Mouse (Mus musculus) telencephalon, adult 2 months (tissue): ENCODE measurements around the gene 1700034J05Rik.

Source experiments
- DNase-seq: peaks from one replicate; pipeline ENCODE4 v3.0.0-alpha.2; 2011; ENCODE audit warnings: low read depth, low spot score

1700034J05Rik gene

DNA sequence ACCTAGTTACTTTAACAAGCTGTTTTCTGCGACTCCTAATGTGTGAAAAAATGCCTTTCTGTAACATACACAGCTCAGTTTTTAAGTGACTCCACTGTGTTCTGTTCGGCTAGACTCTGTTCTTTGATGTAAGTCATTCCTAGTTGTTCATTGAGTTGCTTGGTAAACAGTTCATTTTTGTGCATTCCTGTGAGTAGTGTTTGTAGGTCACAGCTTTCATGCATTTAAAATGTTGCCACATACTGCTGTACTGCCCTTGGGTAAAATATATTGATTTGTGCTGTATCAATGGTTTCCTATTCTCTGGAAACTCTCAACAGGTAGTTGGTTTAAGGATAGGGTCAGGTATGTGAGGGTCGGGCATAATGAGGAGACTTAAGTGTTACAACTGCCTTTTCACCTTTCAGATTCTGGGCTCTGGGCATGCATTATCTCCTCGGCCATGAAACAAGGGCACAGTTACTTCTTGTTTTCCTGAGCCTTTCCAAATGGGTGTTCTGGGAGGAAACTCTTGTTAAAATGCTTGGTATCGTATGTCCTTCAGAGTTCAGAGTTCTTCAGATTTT lies 27.7 kb downstream of the 1700034J05Rik start:
- DNase-seq, result no peak

DNA sequence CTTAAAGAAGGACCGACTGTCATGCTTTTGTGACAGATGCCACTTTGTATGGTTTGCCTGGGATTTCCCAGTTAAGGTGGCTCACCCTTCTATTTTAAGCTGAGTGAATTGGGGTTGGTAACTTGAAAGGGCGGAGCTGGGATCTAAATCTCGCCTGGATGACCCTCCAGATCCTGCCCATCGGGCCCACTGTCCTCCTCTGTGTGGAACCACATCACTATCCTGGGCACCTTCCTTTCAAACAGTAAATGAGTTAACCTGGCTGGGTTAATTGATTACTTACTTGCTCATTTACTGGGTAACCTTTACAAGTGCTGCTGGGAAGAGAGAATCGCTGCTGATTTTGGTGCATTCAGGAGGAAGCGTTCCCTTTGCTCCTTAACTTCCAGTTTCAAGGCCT lies 35.9 kb downstream of the 1700034J05Rik start:
- DNase-seq, result no peak

DNA sequence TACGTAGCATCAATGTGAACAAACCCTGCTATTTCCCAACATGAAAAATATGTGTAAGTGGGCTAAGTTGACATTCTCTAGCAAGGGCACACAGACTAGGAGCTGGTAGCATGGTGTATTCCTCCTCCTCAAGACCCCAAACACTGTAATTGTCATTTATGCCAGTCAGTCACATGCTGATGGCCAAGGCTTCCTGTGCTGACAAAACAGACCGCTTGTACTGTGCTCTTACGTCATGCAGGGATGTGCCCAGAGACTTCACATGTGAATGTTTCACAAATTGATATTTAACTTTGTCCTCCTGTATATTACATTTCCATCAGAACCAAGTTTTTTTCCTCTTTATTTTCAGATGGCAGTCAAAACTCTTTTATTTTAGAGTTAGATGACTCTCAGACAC lies 36.8 kb downstream of the 1700034J05Rik start:
- DNase-seq, result no peak

DNA sequence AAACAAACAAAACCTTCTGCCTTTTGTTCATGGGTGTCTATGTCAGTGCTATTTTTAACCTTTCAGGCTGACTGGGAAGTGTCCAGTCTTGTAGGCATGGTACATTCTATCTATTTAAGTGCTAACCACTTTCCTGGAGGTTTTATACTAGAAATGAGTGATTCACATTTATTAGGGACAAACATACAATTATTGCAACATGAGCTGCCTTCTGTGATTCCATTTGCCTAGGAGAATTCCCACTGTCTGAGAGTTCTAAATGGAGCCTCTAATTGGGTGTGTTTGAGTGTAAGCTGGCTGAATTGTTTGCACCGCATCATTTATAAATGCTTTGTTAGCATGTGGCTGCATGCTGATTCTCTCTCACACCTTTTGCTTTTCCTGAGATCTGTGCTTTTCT lies 38.4 kb downstream of the 1700034J05Rik start:
- DNase-seq, result no peak

DNA sequence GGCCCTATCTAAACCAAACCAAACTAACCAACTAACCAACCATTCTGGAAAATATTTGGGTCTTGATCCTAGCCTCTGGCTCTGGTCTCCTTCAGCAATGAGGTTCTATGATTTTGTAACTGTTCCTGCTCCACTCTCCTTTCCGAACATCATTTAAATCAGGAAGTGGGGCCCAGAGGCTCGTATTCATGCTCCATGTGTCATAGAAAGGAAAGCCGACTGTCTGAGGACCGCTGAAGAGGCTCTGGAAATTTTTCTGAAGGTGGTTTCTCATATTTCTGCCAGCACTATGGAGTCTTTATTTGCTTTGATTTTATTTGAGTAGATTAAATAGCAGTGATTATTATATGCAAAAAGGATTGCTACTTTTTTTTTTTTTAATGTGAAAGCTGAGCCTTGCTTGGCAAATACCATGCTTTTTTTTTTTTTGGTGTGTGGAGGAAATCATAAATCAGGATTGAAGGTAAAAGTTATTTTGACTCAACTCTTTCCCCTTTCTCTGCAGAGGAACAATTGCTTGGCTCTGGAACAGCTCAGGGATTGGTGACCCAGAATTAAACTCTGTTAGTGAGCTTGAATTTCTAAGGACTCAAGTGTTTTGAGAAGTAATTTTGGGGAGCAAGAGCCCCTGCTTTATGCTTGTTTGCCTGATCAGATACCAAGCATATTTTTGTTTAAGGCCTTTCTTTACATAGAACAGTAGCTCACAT lies 40.6 kb downstream of the 1700034J05Rik start:
- no peak for DNase-seq

DNA sequence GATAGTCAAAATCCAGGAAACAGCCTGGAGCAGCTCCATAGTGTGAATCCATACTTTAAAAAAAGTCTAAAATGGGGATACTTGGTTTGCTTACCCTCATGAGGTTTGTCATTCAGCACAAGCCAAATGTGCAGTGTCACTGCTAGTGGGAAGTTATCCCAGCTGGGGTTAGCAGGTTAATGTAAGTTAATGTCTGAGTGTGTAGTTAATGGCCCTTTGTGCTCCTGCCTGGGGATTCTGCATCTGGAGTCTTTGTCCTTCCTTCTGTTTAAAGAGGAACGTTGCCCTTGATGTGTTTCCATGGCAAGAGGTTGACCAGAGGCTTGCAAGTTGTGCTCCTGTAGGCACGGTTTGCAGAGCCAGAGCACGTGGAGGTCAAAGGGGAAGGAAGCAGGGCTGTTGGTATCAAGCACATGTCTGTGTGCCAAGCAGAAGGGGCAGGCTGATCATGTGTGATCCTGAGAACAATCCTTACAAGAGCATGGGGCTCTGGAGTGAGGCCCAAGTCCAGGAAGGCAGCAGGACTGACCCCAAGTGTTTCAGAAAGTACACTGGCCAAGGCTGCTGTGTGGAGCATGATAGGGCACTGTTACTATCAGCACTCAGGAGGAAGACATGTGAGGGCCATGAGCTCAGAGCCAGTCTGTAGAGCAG lies 41.3 kb downstream of the 1700034J05Rik start:
- no peak for DNase-seq

DNA sequence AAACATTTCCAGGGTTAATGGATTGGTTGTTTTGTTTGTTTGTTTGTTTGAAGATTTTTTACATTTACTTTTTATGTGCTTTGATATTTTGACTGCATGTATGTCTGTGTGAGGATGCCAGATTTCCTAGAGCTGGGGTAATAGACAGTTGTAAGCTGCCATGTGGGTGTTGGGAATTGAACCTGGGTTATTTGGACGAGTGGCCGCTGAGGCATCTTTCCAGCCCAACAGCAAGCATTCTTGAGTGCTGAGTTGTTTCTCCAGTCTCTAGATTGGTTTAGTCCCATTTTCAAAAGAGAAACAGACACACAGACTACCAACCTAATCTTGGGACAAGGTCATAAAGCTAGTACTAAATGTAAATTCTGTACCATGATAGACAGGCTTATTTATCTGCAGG lies 43.4 kb downstream of the 1700034J05Rik start:
- DNase-seq, result no peak

DNA sequence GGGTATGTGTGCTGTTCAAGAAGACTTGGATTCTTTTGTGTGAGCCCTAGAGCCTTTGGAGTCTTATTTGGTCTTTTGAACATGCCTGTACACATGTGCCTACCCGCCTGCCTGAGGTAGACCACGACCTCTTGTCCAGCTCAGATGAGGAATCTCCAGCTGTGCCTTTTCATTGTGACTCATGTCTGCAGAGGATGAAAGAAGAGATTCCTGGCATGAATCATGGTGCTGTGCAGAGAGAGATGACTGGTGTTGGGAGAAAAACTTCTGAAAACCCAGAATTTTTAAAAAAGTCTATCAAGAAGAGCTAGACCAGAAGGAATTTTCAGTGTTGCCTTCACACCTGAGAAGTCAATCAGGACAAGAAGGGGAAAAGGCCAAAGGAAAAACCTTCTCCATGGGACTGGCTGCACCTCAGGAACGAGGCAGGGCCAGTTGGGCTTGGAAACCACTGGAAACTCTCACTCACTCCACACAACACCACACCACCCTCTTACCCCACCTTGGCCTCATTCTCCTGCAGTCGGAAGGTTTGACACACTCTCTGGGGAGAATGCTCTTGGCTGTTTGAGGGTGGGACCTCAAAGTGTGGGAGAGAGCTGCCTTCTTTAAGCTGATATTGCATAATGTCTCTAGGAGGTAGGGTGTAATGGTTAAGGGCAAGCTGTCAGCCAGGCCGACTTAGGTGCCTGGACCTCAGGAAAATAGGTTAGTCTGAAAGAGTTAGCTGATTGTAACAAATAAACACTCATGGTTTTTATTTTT lies 44.3 kb downstream of the 1700034J05Rik start:
- DNase-seq, result no peak

DNA sequence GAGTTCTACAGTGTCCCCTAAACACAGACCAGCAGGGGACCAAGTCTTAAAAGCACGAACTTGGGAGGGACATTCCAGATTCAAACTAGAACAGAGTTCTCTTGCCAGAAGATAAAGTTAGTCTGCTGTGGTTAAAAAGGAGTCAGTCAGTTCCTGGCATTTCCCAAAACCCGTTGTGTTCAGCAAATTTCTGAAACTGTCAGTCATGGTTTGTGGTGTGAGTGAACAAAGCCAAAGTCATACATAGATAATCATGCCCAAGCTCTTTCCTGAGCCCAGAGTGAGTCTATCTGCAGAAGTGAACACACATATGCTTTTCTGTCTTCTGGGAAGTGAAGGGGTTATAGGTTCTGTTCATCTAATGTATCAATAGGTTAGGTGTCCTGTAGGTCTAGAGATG lies 45.4 kb downstream of the 1700034J05Rik start:
- no peak for DNase-seq

DNA sequence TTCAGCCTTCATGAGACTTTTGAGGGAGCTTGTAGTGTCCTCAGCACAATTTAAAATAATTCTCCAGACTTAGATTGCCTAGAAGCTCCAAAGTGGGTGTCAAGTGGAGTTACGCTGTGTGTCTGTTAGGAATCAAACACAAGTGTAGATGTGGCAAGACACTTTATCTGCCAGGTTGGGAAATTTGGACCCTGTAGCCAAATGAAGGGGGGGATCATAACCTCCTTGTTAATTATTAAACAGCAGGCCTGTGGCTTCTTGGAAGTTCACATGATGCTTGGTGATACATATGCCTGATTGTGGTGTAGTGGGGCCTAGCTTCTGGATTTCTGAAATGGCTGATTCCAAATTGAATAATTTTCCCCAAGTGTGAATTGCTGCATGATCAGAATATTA lies 46.4 kb downstream of the 1700034J05Rik start:
- no peak for DNase-seq

DNA sequence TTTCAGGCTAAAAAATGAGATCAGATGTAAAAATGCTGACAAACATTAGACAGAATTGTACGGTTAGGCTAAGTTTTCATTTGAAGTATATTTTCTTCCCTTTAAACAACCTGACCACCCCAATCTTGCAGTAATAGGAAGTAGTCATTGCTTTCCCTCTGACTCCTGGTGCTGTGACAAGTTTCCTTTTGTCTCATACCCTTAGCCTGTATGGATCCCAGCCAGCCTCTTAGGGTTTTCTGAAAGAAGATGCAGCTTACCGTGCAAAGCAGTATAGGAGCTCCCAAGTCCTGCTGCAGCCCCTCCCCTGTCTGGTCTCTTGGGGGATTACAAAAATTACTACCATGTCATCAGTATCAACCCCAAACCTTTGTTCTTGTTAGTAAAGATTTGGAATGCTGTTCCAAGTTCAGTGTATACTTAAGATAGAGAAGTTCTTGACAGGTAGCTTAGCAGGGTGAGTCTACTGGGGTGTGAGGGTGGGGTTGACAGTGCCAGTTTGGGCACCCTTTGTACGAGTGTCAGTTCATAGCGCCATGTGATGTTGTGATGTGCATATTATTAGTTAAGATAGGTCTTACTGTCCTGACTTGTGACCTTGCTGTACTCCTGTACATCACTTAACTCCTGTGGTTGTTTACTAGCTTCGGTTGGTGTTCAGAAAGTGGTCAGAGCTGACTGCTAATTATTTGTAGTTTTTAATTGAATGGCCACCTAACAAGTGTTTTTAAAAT lies 47.0 kb downstream of the 1700034J05Rik start:
- DNase-seq, result no peak

DNA sequence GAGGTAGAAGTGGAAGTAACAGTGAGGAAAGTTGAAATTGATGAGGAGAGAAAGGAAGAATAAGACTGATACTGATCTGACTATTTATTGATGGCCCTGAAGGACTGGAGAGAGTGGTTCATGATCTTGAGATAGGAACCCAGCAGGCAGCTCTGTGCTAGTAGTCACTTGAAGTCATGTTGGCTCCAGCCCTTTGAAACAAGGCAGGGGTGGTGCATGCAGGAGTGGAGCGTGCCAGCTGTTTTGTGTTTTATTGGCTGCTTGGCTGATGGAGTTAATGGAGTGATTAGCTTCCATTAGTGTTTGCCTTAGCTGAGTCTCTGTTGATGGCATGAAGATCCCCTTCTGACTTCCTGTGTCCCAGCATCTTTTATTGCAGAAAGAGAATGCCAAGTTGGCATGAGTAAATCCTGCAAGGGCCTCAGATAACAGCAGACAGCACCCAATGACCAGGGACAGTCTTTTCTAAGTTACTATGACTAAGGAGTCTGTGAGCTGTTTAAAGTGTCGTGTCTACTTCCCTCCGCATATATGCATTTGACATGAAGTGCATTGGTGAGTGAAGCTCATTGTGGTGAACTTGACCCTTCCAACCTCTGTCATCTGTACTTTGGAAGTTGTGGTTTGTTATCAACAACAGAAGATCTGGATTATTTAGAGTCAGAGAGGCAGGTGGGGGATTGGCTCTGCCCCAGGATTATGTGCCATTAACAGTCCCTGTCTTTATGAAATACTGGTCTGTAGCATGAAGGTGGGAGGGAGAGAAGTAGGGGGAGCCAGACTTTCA lies 48.0 kb downstream of the 1700034J05Rik start:
- no peak for DNase-seq

DNA sequence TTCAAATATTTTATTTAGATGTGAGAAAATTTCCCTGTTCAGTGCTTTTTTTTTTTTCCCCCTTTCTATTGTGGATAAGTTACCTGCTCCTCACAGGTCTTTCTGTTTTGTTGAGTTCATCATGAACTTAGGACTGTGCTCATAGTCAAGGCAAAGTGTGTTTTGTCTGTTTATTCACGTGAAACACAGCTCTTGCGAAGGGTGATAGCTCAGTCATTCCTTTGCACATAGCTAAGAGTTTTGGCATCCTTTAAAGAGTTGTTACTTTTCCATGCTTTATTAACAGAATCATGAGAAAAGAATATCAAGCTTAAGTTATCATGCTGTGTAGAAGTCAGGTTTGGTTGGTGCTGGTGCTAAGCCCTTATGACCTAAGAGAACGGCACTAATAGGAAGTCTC lies 49.5 kb downstream of the 1700034J05Rik start:
- DNase-seq, result no peak

DNA sequence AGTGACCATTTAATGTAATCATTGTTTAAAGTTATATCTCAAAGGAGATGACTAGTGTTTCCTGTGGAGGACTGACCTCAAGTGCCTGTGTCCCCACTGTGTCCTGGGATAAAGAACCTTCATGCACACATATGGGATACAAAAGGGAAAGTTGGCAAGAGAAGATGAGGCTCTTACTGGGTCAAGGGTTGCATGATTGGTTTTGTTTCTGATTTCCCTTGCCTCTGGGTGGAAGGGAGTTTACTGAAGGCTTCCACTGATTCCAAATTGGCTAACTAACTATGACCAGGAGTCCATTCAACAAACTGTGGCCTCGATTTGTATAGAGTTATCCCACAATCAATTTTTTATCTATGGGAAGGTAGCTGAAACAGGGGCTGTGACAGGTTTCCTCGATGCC lies 50.6 kb downstream of the 1700034J05Rik start:
- DNase-seq, result no peak

DNA sequence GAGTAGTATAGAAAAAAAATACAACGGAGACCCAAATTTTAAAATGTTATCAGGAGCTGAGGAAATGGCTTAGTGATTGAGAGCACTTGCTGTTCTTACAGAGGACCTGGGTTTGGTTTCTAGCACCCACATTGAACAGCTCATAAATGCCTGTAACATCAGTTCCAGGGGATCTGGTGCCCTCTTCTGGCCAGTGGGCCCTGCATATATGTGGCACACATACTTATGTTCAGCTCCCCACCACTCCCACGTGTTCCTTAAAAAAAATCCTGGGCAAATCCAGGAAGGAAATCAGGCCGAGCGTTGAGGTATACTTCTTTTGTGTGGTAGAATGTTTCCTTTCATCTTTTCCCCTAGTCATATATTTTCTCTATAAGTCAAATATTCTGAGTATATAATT lies 52.3 kb downstream of the 1700034J05Rik start:
- no peak for DNase-seq
